Mouse (Mus musculus) ES-E14 (cell line): ENCODE measurements at regions not wholly inside any gene's neighbourhood (a gene's known extent, or its start where the extent isn't known, plus 50 kb on each side); places are given as distances from the start of the nearest gene placed in this dataset.

Source experiments
- DNase-seq: peaks from one replicate; pipeline ENCODE4 v3.0.0-alpha.2; 2013; ENCODE audit warnings: low read depth, low spot score
- H3K27ac ChIP-seq: 2 replicates; pipeline ENCODE4 v1.5.1; 2012; ENCODE audit warnings: low read depth, mild to moderate bottlenecking, low read length, moderate library complexity, mixed read lengths; ENCODE audit not compliant: poor library complexity, insufficient read depth, severe bottlenecking
- H3K36me3 ChIP-seq: 2 replicates; pipeline ENCODE4 v1.6.1; 2012; ENCODE audit warnings: mild to moderate bottlenecking, low read length, moderate library complexity, mixed read lengths; ENCODE audit not compliant: control insufficient read depth, poor library complexity, insufficient read depth, severe bottlenecking
- H3K4me1 ChIP-seq, 2 experiments: fragments of 150-350 bp in 1 of 2; sonication (generic) in 1 of 2; 2 replicates each; pipeline ENCODE4 v1.6.1; 2012; ENCODE audit warnings: low read length in 2 of 2, mild to moderate bottlenecking in 1 of 2, mixed read lengths in 1 of 2; ENCODE audit not compliant: control insufficient read depth in 2 of 2, insufficient read depth in 2 of 2, poor library complexity in 1 of 2
- H3K4me3 ChIP-seq, 2 experiments: fragments of 150-350 bp in 1 of 2; sonication (generic) in 1 of 2; 2 replicates each; pipeline ENCODE4 v1.5.1; 2012; ENCODE audit warnings: low read length in 2 of 2, low read depth in 1 of 2, mild to moderate bottlenecking in 1 of 2, mixed read lengths in 1 of 2; ENCODE audit not compliant: insufficient read depth in 1 of 2, poor library complexity in 1 of 2, severe bottlenecking in 1 of 2
- H3K9ac ChIP-seq: 2 replicates; pipeline ENCODE4 v1.6.1; 2012; ENCODE audit warnings: low read depth, mild to moderate bottlenecking, low read length, mixed read lengths; ENCODE audit not compliant: poor library complexity, insufficient read depth, severe bottlenecking
- H3K9me3 ChIP-seq: fragments of 150-350 bp; sonication (generic); 2 replicates; pipeline ENCODE4 v1.6.1; 2012; ENCODE audit warnings: low read depth, mild to moderate bottlenecking, low read length; ENCODE audit not compliant: control insufficient read depth, insufficient read depth
- CHD2 ChIP-seq: IDR thresholded peaks from 2 replicates; pipeline ENCODE4 v1.6.1; 2014; ENCODE audit warnings: mild to moderate bottlenecking, low read depth, low read length, inconsistent platforms
- HCFC1 ChIP-seq: IDR thresholded peaks from 2 replicates; pipeline ENCODE4 v1.6.1; 2012; ENCODE audit warnings: low read length, inconsistent platforms, borderline replicate concordance; ENCODE audit not compliant: insufficient read depth
- MAFK ChIP-seq: IDR thresholded peaks from 2 replicates; pipeline ENCODE4 v1.6.1; 2014; ENCODE audit warnings: mild to moderate bottlenecking, low read depth, low read length, inconsistent platforms; ENCODE audit not compliant: insufficient read depth
- ZC3H11A ChIP-seq: IDR thresholded peaks from 2 replicates; pipeline ENCODE4 v1.6.1; 2012; ENCODE audit warnings: low read depth, mild to moderate bottlenecking, inconsistent platforms, low read length, borderline replicate concordance
- ZNF384 ChIP-seq: IDR thresholded peaks from 2 replicates; pipeline ENCODE4 v1.6.1; 2012; ENCODE audit warnings: low read depth, low read length, inconsistent platforms
- in situ Hi-C, 2 experiments: fragments of 600-800 bp; cut with MboI; formaldehyde crosslinking; loops; one replicate each; pipeline ENCODE4 v1.15.1; 2025; ENCODE audit warnings: low sequenced_read_pairs in 2 of 2, inconsistent platforms in 1 of 2; ENCODE audit not compliant: unreplicated experiment in 2 of 2

- Histone ChIP-seq H3K27ac (no peak overlapping the region), H3K4me3 (no peak overlapping the region), H3K9ac (no peak overlapping the region), H3K36me3 (no peaks in the 10 kb centered on the region), H3K9me3 (no peaks in the 10 kb centered on the region), H3K4me1 (no peaks in the 10 kb centered on the region)
- TF ChIP-seq ZNF384: no peak
- no peak for TF ChIP-seq ZC3H11A
- TF ChIP-seq MAFK: no peak
- no peak for TF ChIP-seq CHD2
- no peak for TF ChIP-seq HCFC1
- in situ Hi-C loops: no loop called here
- DNase-seq: no peak
Measured at GRCm38 (mm10) chr3:117147414-117147813, 178.6 kb upstream of the Palmd start.

- Histone ChIP-seq H3K36me3 (no peaks in the 10 kb centered on the region), H3K27ac (no peak overlapping the region), H3K4me1 (no peaks in the 10 kb centered on the region), H3K4me3 (no peak overlapping the region), H3K9me3 (no peaks in the 10 kb centered on the region), H3K9ac (no peak overlapping the region)
- in situ Hi-C loops: no loop called here
- TF ChIP-seq MAFK (no peak), ZNF384 (no peak), ZC3H11A (no peak)
- no peak for DNase-seq
Measured at GRCm38 (mm10) chr3:117139835-117140234, 171.0 kb upstream of the Palmd start.

DNA sequence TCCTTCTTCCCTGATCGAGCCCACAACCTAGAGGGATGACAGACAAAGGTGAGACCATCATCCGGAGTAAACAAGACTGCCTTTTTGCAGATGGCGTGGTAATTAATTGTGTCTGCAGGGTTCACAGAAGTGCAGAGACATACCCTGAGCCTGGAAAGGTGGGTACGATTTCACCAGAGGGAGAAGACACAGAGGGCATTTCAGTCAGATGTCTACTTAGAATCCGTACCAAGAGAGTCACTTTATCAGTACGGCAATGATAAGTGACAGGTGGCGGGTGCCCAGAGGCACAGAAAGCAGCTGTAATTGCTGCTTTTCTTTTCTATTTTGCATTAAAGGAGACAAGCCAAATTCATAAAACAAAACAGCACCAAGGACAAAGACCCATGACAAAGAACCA is 169.9 kb upstream of the Palmd start:
- Histone ChIP-seq H3K4me1 (no peaks in the 10 kb centered on the region), H3K36me3 (no peaks in the 10 kb centered on the region), H3K9ac (no peak overlapping the region), H3K27ac (no peak overlapping the region), H3K4me3 (no peak overlapping the region), H3K9me3 (no peaks in the 10 kb centered on the region)
- no peak for DNase-seq
- in situ Hi-C loops: no loop called here
- TF ChIP-seq MAFK (no peak), HCFC1 (no peak), CHD2 (no peak), ZNF384 (no peak), ZC3H11A (no peak)

GRCm38 (mm10) chr3:117132897-117133296 is 164.1 kb upstream of the Palmd start:
- no peak overlapping the region for H3K4me3 ChIP-seq
- H3K36me3 ChIP-seq: no peaks in the 10 kb centered on the region
- H3K4me1 ChIP-seq: no peaks in the 10 kb centered on the region
- in situ Hi-C loops: no loop called here
- no peaks in the 10 kb centered on the region for H3K9me3 ChIP-seq
- no peak overlapping the region for H3K27ac ChIP-seq
- no peak overlapping the region for H3K9ac ChIP-seq
- DNase-seq: no peak
- TF ChIP-seq ZC3H11A (no peak), ZNF384 (no peak), CHD2 (no peak), HCFC1 (no peak), MAFK (no peak)

DNA sequence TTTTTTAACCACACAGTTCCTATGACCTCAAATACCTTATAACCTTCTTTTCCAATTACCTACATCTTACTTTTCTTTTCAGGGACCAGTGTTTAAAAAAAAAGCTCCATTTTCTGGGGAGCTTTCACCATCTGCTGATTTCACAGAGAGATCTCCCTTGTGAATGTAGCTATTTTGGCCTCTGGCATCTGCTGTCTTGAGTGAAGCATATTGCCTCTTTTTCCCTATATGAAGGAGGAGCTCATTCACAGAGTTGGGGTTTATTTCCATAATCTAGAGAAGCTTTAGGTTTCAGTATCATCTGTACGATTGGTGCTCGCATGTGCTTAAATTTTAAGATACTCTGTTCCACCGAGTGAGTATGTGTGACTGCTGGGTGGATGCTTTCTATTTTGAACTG is 153.4 kb upstream of the Palmd start:
- in situ Hi-C loops: loop anchor here in 1 of 2 experiments (10.0 kb wide), 1 partner anchor 313 kb away; no protein-coding TSS in a partner anchor
- no peaks in the 10 kb centered on the region for H3K4me1 ChIP-seq
- TF ChIP-seq MAFK: no peak
- no peak for TF ChIP-seq ZC3H11A
- no peak for TF ChIP-seq CHD2
- no peak for TF ChIP-seq ZNF384
- TF ChIP-seq HCFC1: no peak
- H3K9ac ChIP-seq: no peak overlapping the region
- H3K9me3 ChIP-seq: no peaks in the 10 kb centered on the region
- no peak overlapping the region for H3K4me3 ChIP-seq
- H3K36me3 ChIP-seq: no peaks in the 10 kb centered on the region
- no peak for DNase-seq
- no peak overlapping the region for H3K27ac ChIP-seq
